Mouse (Mus musculus) ES-CJ7 (cell line): ENCODE data around the gene Scnn1g.
A peak's percentile ranks its signal among the peaks of the same experiment; 100 is the strongest.

Experiments used
- DNase-seq: peaks from one replicate; pipeline ENCODE4 v3.0.0; 2011; ENCODE audit warnings: low read depth, low spot score

Gene Scnn1g

DNA sequence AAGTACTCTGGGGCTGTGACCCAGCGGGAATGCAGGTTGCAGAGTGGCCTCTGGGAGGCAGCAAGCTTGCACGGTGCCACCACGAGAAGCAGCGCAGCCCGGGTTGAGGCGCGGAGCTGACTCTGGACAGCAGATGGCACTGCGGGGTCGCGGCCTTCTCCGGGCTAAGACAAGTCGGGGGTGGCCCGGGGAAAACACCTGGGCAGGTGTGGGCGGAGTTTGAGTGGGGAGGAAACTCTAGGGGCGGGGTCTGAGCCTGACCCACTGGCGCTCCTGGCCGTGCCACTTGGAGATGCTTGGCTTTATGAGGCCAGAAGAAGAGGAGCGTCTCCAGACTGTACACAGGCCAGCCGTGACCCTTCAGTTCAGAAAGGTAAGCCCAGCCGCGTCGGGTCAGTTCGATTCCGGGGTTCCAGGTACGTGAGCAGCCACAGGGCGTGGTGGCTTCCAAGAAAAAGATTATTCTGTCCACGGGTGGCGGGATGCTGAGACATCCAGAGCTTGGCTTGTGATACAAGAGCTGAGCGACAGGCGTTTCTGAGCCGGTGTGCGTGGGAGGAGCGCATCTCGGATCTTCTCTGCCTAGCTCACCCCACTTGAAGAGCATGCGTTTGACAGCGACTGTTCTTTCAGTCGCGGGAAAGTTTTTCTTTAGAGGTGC, at the start of gene Scnn1g:
Scnn1g (plus strand) TSS at position 309 of the 661 bp plus-strand sequence.
- peak; percentile 90 for DNase-seq

DNA sequence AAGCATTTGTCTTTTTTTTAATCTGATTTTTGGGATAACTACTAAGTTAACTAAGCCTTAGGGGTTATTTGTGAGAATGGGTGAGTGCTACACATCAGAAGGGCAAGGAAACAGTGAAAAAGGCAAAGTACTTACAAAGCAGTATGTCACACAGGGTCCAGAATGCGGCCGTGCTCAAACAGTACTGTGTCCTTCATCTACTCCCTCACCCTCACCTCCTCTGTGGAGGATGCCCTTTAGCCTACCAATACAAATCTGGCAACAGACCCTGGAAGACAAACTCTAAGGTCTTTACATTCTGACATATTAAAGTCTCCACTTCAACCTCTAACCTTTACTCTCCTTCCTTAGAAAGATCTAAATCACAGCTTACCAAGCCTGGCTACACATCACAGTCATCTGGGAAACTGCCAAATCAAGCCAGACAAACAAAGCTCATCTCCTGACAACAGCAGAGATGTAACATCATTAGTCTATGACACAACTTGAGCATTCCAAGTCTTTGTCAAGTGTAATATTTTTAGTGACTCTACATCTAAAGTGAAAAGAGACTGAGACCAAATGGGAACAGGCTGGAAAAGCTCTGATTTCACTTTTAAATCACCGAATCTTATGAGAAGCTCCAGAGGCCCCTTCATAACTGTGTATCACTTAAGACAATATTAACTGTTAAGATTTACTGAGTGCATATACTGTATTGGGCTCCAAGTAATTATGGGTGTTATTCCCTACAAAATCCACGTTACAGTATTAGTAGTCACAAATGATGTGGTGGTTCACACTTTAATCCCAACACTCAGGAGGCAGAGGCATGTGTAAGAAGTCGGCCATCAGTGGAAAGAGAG, 48.9 kb upstream of the Scnn1g start:
- no peak for DNase-seq

DNA sequence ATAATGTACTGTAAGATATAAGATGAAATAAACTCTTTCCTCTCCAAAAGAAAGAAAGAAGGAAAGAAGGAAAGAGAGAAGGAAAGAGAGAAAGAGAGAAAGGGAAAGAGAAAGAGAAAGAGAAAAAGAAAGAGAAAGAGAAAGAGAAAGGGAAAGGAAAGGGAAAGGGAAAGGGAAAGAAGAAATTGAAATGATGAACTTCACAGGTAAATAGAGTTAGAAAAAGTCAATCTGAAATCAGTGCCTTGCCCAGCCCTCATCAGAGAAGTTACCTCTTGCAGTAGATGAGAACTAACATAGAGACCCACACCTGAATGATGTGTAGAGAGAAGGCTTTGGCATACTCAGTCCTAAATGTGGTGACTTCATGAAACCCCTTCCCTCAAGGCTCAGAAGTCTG, 44.9 kb upstream of the Scnn1g start:
- DNase-seq, result no peak

DNA sequence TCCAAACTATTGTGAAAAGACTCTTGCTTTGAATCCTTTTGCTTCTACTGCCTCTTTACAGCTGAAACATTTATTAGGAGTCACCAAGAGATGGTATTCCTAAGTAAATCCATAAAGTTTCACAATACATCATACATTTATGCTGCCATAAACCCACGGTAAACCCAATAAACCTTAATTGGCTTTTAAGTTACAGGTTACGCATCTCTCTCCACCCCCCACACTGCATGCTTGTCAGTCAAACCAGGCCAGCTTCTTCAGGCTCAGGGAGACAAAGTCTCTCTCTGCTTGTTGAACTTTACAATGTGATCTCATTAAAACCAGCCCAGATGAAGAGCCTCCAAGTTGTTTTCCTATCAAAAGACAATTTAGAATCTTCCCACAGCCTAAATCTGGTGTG, 42.5 kb upstream of the Scnn1g start:
- no peak for DNase-seq

DNA sequence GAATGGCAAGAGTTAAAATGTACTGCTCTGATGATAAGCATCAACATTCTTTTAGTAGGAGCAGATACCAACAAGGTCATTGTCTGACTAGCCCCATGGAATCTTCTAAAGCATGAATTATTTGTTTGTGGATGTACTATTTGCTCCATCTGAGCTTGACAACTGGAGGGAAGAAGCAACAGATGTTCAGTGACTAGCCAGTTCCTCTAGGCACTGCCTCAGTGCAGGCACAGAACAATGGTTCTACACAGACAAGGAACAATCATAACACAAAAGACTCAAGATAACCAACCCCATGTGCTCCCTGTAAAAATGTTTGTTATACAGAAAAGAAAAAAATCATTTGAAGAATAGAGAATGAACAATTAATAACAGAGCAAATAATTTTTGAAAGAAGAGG, 37.1 kb upstream of the Scnn1g start:
- no peak for DNase-seq

DNA sequence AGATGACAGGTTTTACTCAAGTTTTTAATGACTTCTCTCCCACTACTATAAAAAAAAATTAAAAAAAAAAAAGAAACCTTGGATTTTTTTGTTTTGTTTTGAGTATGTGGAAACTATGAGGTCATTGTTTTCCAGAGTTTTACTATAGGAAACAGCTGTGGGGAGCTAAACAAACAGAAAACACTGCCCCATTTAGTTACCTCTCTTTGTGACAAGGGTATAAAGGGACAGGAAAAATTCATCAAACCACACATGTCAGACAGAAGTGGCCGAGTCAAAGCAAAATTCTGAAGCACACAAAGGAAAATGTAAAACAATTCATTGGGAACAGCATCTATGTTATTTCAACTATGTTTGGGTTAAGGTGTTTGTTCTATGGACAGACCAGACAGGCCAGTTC, 36.7 kb upstream of the Scnn1g start:
- DNase-seq, result no peak

DNA sequence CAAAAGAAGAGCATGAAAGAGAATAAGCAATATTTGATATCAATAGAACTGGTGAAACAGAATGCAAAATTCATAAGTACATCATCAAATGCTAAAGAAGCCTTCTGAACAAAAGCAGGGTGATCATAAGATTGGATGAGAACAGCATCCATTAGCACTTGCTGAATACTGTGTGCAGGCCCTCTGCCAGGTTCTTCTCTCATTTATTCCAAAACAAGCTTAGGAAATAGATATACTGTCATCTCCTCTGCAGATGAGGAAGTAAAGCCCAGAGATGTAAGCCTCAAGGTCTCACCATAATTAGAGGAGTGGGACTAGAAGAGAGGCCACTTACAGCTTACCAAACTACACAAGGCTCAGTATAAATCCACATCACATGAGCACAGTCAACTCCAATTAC, 35.1 kb upstream of the Scnn1g start:
- no peak for DNase-seq

- no peak for DNase-seq
Measured at GRCm38 (mm10) chr7:121700480-121700879, 33.8 kb upstream of the Scnn1g start.

GRCm38 (mm10) chr7:121701983-121702382, 32.3 kb upstream of the Scnn1g start:
- no peak for DNase-seq

DNA sequence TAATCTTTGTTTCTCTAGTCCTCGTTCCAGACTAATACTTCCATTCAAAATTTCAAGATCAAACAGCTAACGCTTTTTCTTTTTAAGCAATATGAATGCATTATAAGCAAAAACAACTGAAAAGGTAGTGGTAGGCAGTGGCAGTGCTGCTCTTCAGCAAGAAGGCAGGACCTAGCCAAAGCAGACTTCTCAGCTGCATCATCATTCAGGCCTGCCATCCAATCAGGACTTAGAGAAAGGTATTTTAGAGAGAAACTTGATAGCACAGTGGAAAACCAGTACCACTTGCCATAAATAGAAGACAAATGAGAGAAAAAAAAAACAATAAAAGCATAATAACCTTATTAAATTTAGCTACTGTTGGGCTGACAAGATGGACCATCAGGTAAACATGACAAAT, 29.2 kb upstream of the Scnn1g start:
- DNase-seq, result no peak

DNA sequence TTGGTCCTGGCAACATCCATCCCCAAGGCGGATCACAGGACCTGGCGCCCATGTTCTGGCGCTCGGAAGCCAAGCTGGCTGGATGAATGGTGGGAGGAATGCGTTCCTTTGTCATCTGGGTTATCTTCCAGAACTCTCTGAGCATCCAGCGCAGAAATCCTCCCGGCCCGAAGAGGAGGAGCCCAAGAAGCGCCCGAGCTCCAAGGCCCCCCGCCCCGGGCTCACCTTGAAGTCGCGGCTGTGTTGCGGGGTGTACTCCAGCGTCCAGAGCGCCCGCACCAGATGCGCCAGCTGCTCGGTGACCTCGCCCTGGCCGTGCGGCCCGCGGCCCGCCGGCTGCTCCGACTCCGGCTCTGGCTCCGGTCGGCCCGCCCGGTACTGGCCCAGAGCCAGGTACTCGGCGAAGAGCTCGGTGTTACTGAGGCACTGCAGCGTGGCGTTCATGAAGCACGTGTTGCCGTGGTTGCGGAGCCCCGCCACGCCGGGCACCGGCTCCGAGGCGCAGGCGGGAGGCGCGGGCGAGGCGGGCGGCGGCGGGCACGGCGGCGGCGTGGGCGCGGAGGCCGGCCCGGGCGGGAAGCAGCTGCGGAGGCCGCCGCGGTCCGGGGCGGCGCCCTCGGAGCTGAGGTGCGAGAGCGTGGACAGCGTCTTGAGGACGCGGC, 27.7 kb upstream of the Scnn1g start:
- peak; percentile 32 for DNase-seq

GRCm38 (mm10) chr7:121707073-121707667, 27.1 kb upstream of the Scnn1g start, which contains the start of gene Usp31:
Gene Usp31, minus strand, starts transcription at chr7:121707253.
- peak; percentile 99 for DNase-seq

DNA sequence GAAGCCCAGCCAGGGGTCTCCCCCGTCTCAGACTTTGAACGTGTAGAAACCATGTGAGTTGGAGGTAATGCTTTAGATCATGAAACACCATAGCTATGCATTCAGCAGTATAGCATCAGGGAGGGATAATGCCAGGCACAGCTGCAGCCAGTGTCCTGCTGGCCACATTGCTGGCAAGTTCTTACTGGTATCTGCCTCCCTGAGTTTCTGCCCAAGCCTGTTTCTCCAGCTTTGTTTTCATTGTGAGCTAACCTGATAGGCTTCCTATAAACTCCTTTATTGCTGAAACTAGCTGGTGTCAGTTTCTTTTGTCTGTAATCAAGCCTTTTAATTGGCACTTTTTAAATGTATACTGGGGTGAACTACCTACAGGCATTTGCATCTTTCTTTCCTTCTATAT, 23.1 kb upstream of the Scnn1g start:
- DNase-seq, result no peak

GRCm38 (mm10) chr7:121717031-121717430, 17.2 kb upstream of the Scnn1g start:
- no peak for DNase-seq

- peak; percentile 50 for DNase-seq
Measured at GRCm38 (mm10) chr7:121730225-121730624, 4.1 kb upstream of the Scnn1g start.

GRCm38 (mm10) chr7:121737511-121738415, 3.5 kb downstream of the Scnn1g start:
- no peak for DNase-seq

DNA sequence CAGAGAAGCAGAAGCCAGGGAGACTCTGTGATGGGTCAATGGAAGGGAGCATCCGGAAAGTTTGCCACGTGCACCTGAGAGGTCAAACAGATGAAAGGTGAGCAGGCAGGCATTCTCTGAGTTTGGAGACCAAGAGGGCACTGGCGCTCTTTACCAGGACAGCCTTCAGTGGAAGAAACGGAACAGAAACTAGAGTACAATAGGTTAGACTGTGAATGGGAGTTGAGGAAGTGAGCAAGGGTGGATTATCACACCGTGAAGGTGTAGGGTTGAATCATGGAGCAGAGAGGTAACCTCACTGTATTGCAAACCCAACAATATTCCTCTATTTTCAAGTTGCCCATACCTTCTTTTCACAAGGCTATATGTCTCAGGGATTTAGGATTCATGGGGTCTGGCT, 16.0 kb downstream of the Scnn1g start:
- no peak for DNase-seq

DNA sequence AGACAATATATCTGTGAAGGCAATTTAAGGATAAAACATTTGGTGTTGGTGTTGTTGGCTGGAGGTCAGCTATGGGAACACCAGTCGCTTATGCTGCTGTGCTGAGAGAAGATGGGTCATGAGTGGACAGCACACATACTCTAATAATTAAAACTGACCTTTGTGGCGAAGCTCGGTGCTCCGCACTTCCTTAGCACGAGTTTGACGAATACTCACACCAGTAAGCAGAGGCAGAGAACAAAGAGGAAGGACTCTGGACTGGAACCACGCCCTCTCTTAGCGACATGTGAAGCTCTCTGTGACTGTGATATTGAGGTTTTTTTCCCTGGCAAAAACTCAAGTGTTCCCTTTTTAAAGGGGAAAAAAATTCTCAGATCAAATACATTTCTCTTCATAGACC, 20.5 kb downstream of the Scnn1g start:
- DNase-seq, result no peak

DNA sequence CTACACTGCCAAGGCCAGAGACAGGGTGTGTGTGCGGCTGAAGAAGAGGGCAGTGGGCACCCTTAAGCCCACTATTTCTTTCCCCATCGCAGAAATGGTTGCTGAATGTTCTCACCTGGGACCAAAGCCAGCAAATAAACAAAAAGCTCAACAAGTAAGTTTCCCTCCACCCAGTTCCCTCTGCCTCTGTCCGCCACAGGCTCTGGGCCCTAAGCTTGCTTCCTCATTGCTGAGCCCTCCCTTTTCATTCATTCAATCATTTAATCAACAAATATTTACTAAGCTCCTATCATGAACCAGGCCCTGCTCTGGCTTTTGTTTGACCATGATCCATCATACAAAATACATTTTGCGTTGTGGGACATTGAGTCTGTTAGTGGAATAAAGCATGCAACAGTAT, 29.0 kb downstream of the Scnn1g start:
- no peak for DNase-seq

GRCm38 (mm10) chr7:121767900-121768299, 33.6 kb downstream of the Scnn1g start:
- no peak for DNase-seq

GRCm38 (mm10) chr7:121768983-121769382, 34.7 kb downstream of the Scnn1g start:
- DNase-seq, result no peak
